Mouse (Mus musculus) small intestine, adult 2 months (tissue): ENCODE results near the gene Macrod1.
A peak's percentile ranks its signal among the peaks of the same experiment; 100 is the strongest.

Experiments
- CTCF ChIP-seq: fragments of 200-500 bp; IDR thresholded peaks from 2 replicates; pipeline ENCODE4 v1.5.1; 2012; ENCODE audit warnings: low read depth, mild to moderate bottlenecking, control low read depth, inconsistent platforms, low read length, moderate library complexity, mixed read lengths; ENCODE audit not compliant: insufficient replicate concordance, insufficient read length; ENCODE audit errors: extremely low read depth
- POLR2A ChIP-seq: fragments of 200-500 bp; IDR thresholded peaks from 2 replicates; pipeline ENCODE4 v1.6.1; 2012; ENCODE audit warnings: low read depth, mild to moderate bottlenecking, control low read depth, inconsistent platforms, low read length, moderate library complexity

DNA sequence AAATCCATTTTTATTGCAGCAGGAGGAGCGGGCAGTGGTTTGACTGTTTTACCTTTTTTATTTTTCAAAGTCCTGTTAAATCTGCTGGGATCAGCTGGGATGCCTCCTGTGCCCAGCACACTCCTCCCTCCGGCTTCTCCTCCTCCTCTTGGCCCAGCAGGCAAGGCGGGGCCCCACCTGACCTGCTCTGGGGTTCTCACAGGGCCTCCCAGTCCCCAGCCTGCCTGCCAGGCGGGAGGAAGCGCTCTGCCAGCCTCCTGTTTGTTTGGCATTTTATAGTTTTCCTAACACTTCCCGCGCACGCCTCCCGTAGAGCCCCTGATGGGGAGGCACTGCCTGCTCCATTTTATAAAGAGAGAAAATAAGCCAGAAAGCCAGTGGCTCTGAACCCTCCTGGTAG lies 79.4 kb downstream of the Macrod1 start:
- TF ChIP-seq CTCF (no peak), POLR2A (peak; percentile 41; the same call in 1 of the 2 replicates)
